Mouse (Mus musculus) spleen, postnatal 4 days (tissue): ENCODE measurements at regions not wholly inside any gene's neighbourhood (a gene's known extent, or its start where the extent isn't known, plus 50 kb on each side); places are given as distances from the start of the nearest gene placed in this dataset.

Source experiments
- DNase-seq, 2 experiments: peaks; one replicate each; pipeline ENCODE4 v3.0.0; 2022; ENCODE audit warnings: low spot score in 2 of 2

DNA sequence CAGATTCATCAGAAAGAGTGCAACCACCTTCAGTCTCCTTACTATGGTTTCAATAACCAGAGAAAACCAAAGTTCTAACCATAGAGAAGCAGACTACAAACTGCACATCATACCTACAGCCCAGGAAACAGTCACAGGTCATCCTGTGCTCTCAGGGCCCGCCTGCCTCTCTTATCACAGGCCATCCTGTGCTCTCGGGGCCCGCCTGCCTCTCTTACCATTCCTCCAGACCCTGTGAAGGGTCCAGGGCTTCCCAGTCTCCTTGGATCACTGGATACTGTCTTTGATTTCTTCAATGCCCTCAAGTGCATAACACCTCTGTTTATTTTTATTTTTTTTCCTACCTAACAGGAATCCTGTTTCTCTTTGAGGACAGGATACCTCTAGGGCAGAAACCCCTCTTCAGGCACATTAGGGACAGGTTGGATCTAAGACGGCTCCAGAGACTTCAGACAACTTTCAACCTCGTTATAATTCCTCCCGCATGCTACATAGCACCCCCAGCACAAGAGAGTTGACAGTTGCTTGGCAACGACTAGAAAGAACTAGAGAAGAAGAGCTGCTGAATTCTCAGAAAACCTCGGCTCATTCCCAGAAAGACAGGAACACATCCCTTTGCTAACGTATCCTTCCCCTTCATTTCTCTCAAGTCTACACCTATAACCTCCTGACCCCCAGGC, 95.4 kb upstream of the Bmper start:
- DNase-seq = no peak

GRCm38 (mm10) chr9:23128018-23128369, 94.9 kb upstream of the Bmper start:
- no peak for DNase-seq

- DNase-seq = no peak
Observed at GRCm38 (mm10) chr9:23134006-23134405, 88.9 kb upstream of the Bmper start.

- no peak for DNase-seq
Observed at GRCm38 (mm10) chr9:23134421-23135118, 88.3 kb upstream of the Bmper start.

GRCm38 (mm10) chr9:23136511-23136910, 86.4 kb upstream of the Bmper start:
- no peak for DNase-seq

- DNase-seq = no peak
Observed at GRCm38 (mm10) chr9:23137682-23138210, 85.1 kb upstream of the Bmper start.

- no peak for DNase-seq
Observed at GRCm38 (mm10) chr9:23139580-23140162, 83.2 kb upstream of the Bmper start.

GRCm38 (mm10) chr9:23144281-23144680, 78.6 kb upstream of the Bmper start:
- no peak for DNase-seq

DNA sequence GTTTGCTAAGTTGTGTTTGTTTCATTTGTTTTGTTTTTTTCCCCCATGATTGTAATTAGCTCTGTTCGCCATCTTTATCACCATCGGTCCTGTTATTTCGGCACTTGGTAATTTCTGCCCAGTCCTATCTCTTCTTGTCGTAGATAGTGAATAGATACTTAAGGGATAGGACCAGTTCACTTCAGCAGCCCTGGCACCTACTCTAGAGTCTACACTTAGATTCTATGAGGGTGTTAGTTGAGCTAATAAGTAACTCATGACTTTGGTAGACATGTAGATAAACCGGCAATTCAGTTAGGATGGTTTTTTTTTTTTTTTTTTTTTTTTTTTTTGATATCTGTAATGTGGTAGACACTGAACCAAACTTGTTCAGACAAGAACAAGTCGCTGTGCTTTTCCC, 72.5 kb upstream of the Bmper start:
- no peak for DNase-seq

GRCm38 (mm10) chr9:23150874-23151273, 72.0 kb upstream of the Bmper start:
- no peak for DNase-seq

- DNase-seq = no peak
Observed at GRCm38 (mm10) chr9:23151953-23152490, 70.9 kb upstream of the Bmper start.

DNA sequence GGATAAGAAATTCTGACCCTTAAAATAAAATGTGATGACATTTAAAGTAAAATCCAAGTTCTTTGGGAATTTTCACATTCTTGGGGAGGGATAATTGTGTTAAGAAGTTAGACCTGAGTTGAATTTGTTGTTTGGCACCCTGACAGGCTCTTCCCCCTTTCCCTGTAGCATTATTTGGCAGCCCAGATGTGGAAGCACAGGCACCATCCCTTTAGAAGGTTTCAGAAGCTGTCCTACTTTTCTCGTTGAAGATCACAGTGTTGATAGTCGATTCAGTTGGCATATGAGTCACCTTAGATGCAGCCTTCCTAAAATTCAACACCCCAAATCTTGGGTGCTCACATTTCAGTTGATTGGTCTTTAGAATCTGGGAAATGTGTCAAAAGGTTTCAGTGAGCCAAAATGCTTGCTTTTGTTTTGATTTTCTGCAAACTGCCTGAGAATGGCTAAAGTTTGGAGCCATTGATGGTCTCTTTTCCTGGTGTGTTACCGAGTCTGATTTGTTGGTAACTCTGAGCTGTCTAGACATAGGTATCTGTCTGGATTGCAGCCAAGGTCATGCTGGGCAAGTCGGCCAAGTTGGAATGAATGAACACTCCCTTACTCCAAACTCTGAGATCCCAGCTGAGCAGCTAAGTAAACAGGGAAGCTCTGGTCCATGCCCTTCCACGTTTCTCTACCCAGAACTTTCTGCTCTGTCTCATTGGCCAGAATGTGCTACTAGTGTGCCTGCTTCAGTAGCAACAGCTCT, 65.9 kb upstream of the Bmper start:
- no peak for DNase-seq

GRCm38 (mm10) chr9:23158499-23158898, 64.4 kb upstream of the Bmper start:
- DNase-seq = no peak

DNA sequence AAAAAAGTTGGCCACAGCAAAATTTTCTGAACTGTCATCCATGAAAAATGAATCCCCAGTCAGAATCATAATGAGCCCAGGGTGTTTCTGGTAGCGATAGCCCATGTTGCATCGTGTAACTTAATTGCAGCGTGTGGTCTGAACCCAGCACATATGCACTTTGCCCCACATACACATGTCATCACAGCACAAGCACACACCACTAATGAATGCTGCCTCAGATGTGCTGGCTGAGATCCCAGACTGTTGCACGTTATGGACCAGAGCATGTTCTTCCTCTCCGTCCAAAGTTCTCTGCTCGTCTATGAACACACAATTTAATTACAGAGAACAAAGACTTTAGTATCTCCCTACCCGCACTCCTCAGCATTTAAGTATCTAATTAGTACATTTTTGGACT, 61.5 kb upstream of the Bmper start:
- no peak for DNase-seq

- no peak for DNase-seq
Observed at GRCm38 (mm10) chr9:23167056-23167591, 55.8 kb upstream of the Bmper start.

DNA sequence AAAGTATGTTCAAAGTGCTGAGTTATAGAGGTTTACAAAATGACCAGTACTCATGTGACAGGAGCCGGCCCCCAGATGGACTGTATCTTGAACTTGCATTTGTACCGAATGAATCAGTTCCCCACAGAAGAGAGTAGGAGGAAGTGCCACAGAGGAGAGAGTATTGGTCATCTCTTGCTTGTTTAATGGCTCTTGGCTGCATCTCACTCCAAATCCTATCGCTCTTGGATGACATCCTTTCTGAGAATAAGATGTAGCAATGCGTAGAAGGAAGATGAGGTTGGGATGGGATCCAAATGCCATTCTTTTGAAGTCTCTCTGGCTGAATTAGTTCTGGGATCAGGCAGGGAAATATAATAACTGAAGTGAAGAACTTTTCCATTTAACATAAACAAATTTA, 55.2 kb upstream of the Bmper start:
- no peak for DNase-seq

GRCm38 (mm10) chr9:23168149-23168548, 54.7 kb upstream of the Bmper start:
- no peak for DNase-seq

DNA sequence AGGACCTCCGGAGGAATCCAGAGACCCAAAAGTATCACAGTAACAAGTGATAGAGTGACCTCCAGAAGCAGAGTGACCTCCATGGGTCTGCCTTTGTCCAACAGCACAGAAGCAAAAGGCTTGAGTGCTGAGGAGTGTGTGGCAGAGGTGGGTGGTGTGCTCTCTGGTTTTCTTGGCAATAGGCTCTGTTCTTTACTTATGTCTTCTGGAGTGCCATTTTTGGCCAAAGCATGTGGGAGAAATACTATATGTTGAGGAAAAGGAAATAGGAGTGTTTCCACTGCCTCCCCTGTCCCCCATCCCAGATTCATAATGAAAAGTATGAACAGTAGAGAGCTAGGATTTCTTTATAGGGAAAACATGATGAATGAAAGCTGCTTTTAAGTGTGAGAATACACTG, 51.5 kb upstream of the Bmper start:
- DNase-seq = no peak
